Mouse (Mus musculus): ENCODE measurements around the gene Thada. TPM values are rescaled to one million over a fixed set of nuclear protein-coding genes. Genes with fewer than 3 reads are reported as not detected.

The Thada gene
- total and polyA plus RNA-seq, 2 experiments from 2014 or later = 4.3 to 12.2 TPM

DNA sequence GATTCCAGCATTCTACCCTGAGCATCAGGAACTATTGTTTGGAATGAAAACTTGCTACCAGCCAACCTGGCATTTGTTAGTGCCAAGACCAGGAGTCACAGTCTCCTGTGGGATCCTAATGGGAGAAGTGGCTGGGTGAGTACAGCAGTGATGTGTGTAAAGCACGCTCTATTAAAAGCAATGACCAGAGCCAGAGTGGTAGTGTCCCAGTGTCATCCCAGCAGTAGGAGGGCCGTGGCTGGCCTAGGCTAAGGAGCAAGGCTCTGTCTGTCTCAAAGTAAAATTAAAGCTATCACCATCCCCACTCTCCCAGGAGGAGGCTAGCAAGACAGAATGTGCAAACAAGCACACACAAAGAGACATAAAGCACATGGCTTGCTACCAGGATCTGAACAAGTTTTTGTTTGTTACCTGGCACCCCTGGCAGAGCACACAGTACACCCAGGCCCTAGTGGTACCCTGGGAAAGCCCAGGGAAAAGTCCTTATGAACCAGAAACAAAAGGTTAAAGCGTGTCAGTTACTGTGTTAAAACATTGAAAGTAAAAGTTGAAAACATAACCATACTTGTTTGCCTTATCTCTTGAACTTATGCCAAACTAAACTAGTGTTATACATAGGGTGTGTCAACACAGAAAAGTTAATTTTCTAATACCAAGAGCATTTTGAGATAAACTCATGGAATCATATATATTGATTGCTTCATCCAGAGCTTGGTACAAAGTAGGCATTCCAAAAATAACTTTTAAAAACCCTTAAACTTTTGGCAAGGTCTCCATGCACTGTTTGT, 199.7 kb downstream of the Thada start:
- Histone ChIP-seq H3K4me1 (ENCODE audit: insufficient read depth, low read length) (no peaks in the 10 kb centered on the region), H3K4me3 (ENCODE audit: low read depth, low read length) (no peak overlapping the region), H3K4me2 (ENCODE audit: low read depth, low read length, poor library complexity, severe bottlenecking) (no peak overlapping the region), H3K9me3 (ENCODE audit: low read length) (no peaks in the 10 kb centered on the region), H3K27ac (ENCODE audit: low read depth, low read length) (no peak overlapping the region), H3K9ac (replicated peaks; ENCODE audit: low read length, poor library complexity, severe bottlenecking) (no peak overlapping the region), H3K27me3 (ENCODE audit: insufficient read depth, low read length) (no peaks in the 10 kb centered on the region), H3K36me3 (ENCODE audit: insufficient read depth, low read length) (no peaks in the 10 kb centered on the region)
- 85% methylated on average over 3 of the region's 3 CpGs for WGBS
- ATAC-seq (ENCODE audit: low FRiP score) = no peak
- TF ChIP-seq CTCF (IDR thresholded peaks at IDR 0.05) = no peak
- no peak for DNase-seq (ENCODE audit: low spot score)

DNA sequence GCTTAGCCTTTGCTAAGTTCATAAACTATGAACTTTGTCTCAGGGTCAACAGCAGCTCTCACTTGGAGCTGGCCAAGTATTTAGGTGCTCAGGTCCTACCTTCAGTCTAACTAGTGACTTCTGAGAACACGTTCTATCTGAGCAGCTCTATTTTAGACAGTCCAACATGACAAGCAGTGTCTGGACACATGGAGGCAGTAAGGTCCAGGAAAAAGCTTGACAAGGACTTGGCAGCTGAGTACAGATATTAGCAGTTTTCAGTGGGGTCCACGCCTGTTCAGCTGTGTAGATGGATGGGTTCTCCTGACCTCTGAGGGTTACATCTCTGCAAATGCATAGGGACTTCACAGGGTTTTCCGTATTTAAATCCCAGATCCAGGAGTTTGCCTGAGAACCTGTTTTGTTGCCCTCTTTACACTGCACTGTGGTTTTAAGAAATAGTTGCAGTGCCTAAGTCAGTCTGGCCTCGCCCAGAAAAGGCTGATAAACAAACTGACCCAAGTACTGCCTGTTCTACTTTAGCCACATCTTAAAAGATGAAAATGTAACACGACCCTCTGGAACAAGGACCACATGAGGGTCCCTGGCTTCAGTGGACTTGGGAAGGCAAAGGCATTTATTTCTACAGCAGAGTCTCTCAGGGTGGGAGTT, 200.4 kb downstream of the Thada start:
- H3K4me3 ChIP-seq (ENCODE audit: low read depth, low read length) = no peak overlapping the region
- TF ChIP-seq CTCF (IDR thresholded peaks at IDR 0.05) = peak; percentile 7; the same call in 1 of the 2 replicates
- 85% methylated on average over 5 of the region's 5 CpGs for WGBS
- H3K27ac ChIP-seq (ENCODE audit: low read depth, low read length) = no peak overlapping the region
- no peaks in the 10 kb centered on the region for H3K36me3 ChIP-seq (ENCODE audit: insufficient read depth, low read length)
- H3K27me3 ChIP-seq (ENCODE audit: insufficient read depth, low read length) = no peaks in the 10 kb centered on the region
- DNase-seq (ENCODE audit: low spot score) = no peak
- no peak for ATAC-seq (ENCODE audit: low FRiP score)
- H3K4me2 ChIP-seq (ENCODE audit: low read depth, low read length, poor library complexity, severe bottlenecking) = no peak overlapping the region
- H3K4me1 ChIP-seq (ENCODE audit: insufficient read depth, low read length) = no peaks in the 10 kb centered on the region
- no peaks in the 10 kb centered on the region for H3K9me3 ChIP-seq (ENCODE audit: low read length)
- no peak overlapping the region for H3K9ac ChIP-seq (replicated peaks; ENCODE audit: low read length, poor library complexity, severe bottlenecking)

DNA sequence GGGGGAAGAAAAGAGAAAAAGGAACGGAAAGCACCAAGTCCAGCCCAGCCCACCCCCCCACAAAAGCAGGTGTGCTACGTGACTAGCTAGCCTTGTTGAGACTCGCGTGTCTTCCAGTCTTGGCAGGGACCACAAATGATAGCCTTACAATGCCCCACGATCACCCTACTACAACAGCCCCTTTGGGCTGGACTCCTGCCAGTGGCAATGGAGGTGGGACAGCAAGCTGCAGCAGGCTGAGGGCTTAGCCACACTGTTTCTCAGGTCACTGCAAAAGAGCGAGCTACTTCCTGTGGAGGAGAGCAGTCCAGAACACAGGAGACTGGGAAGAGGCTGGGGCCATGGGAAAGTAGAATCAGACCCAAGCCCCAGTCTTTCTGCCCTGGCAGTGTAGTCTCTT, 201.7 kb downstream of the Thada start:
- 87% methylated on average over 6 of the region's 6 CpGs for WGBS
- H3K4me3 ChIP-seq (ENCODE audit: low read depth, low read length) = no peak overlapping the region
- DNase-seq (ENCODE audit: low spot score) = no peak

DNA sequence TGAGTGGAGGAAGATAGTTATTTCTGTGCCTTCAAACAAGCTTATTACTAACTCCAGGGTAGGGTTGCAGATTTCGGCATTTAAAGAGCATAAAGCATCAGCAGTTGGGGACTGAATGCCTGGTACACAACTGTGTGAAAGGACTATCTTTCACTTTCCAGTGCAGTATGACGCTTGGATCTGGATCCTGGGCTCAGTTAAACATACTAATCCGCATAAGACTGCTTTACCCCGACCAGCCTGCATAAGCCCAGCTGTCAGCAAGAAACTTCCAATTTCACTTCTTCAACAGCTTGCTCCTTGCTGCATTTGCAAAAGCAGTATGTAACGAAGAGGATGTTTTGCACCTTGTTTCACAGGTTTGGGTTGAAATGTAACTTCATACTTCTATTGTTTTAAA, 202.4 kb downstream of the Thada start:
- TF ChIP-seq CTCF (IDR thresholded peaks at IDR 0.05) = no peak
- Histone ChIP-seq H3K36me3 (ENCODE audit: insufficient read depth, low read length) (no peaks in the 10 kb centered on the region), H3K4me2 (ENCODE audit: low read depth, low read length, poor library complexity, severe bottlenecking) (no peak overlapping the region), H3K9ac (replicated peaks; ENCODE audit: low read length, poor library complexity, severe bottlenecking) (no peak overlapping the region), H3K27ac (ENCODE audit: low read depth, low read length) (no peak overlapping the region), H3K9me3 (ENCODE audit: low read length) (no peaks in the 10 kb centered on the region), H3K4me3 (ENCODE audit: low read depth, low read length) (no peak overlapping the region), H3K27me3 (ENCODE audit: insufficient read depth, low read length) (no peaks in the 10 kb centered on the region), H3K4me1 (ENCODE audit: insufficient read depth, low read length) (no peaks in the 10 kb centered on the region)
- WGBS = 78% methylated on average over 5 of the region's 5 CpGs
- ATAC-seq (ENCODE audit: low FRiP score) = no peak
- no peak for DNase-seq (ENCODE audit: low spot score)

More for the DNA sequence above, 201.7 kb downstream of the Thada start:
- no peaks in the 10 kb centered on the region for H3K27me3 ChIP-seq (ENCODE audit: insufficient read depth, low read length)
- no peaks in the 10 kb centered on the region for H3K9me3 ChIP-seq (ENCODE audit: low read length)
- no peak for ATAC-seq (ENCODE audit: low FRiP score)
- TF ChIP-seq CTCF (IDR thresholded peaks at IDR 0.05) = no peak
- no peaks in the 10 kb centered on the region for H3K36me3 ChIP-seq (ENCODE audit: insufficient read depth, low read length)
- H3K4me2 ChIP-seq (ENCODE audit: low read depth, low read length, poor library complexity, severe bottlenecking) = no peak overlapping the region
- H3K4me1 ChIP-seq (ENCODE audit: insufficient read depth, low read length) = no peaks in the 10 kb centered on the region
- H3K27ac ChIP-seq (ENCODE audit: low read depth, low read length) = no peak overlapping the region
- H3K9ac ChIP-seq (replicated peaks; ENCODE audit: low read length, poor library complexity, severe bottlenecking) = no peak overlapping the region

DNA sequence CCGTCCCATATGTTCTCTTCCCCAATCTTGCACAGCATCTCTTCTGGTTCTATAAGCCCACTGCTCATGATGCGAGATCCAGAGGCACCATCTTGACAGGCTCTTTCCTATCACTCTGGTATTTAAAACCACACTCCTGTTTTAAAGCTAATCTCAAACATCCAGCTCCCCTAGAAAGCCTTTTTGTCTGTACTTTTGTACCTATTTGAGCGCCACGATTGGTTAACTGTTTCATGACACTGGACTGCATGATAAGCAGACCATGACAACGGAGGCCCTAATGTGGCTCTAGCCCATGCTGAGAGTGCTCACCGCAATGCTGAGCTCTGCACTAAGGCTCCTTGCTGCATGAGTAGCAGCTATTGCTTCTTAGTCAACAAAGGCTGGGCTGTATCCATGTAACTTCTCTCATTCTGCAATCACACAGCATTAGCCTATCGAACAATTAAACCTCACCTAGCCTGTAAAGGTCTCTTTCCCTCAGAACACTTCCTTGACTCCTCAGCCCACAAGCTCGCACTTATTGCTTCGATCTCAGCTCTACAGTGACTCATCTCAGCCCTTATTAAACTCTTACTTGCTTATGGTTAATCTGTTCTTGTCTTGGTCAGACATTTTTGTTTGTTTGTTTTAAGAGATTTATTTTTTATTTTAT, 203.6 kb downstream of the Thada start:
- TF ChIP-seq CTCF (IDR thresholded peaks at IDR 0.05) = no peak
- no peaks in the 10 kb centered on the region for H3K9me3 ChIP-seq (ENCODE audit: low read length)
- H3K9ac ChIP-seq (replicated peaks; ENCODE audit: low read length, poor library complexity, severe bottlenecking) = no peak overlapping the region
- WGBS = 83% methylated on average over 9 of the region's 9 CpGs
- no peak for DNase-seq (ENCODE audit: low spot score)
- ATAC-seq (ENCODE audit: low FRiP score) = no peak
- no peak overlapping the region for H3K4me3 ChIP-seq (ENCODE audit: low read depth, low read length)
- H3K27me3 ChIP-seq (ENCODE audit: insufficient read depth, low read length) = no peaks in the 10 kb centered on the region
- no peak overlapping the region for H3K4me2 ChIP-seq (ENCODE audit: low read depth, low read length, poor library complexity, severe bottlenecking)
- no peaks in the 10 kb centered on the region for H3K4me1 ChIP-seq (ENCODE audit: insufficient read depth, low read length)
- H3K27ac ChIP-seq (ENCODE audit: low read depth, low read length) = no peak overlapping the region
- no peaks in the 10 kb centered on the region for H3K36me3 ChIP-seq (ENCODE audit: insufficient read depth, low read length)

DNA sequence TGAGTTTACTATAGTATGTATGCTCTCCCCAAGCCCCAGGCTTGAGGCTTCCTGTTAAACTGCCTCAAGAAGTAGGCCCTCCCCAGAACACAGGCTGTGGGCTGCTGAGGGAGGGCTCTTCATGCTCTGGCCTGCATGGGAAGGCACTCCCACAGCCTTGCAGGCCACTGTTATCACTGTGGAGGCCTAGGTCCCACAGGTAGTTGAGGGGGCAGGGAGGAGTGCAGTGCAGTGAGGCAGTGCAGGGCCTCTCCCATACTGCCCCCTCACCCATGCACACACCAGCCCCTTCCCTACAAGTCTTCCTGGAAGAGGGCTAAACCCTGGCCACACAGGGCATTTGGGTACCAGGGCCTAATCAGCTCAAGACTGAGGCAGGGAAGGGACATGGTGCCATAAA, 205.0 kb downstream of the Thada start:
- no peak for DNase-seq (ENCODE audit: low spot score)
- Histone ChIP-seq H3K36me3 (ENCODE audit: insufficient read depth, low read length) (no peaks in the 10 kb centered on the region), H3K4me1 (ENCODE audit: insufficient read depth, low read length) (no peaks in the 10 kb centered on the region), H3K27ac (ENCODE audit: low read depth, low read length) (no peak overlapping the region), H3K27me3 (ENCODE audit: insufficient read depth, low read length) (no peaks in the 10 kb centered on the region), H3K9me3 (ENCODE audit: low read length) (no peaks in the 10 kb centered on the region), H3K9ac (replicated peaks; ENCODE audit: low read length, poor library complexity, severe bottlenecking) (no peak overlapping the region), H3K4me2 (ENCODE audit: low read depth, low read length, poor library complexity, severe bottlenecking) (no peak overlapping the region), H3K4me3 (ENCODE audit: low read depth, low read length) (no peak overlapping the region)
- no peak for TF ChIP-seq CTCF (IDR thresholded peaks at IDR 0.05)
- ATAC-seq (ENCODE audit: low FRiP score) = no peak

Measured in midbrain, postnatal 0 days (tissue).